Mouse (Mus musculus): ENCODE results near the gene Gm48551.
A peak's percentile ranks its signal among the peaks of the same experiment; 100 is the strongest.

Gm48551 gene

GRCm38 (mm10) chr10:81382039-81382438 lies 2.2 kb upstream of the Gm48551 start:
- peak; percentile 100 for DNase-seq (ENCODE audit: low read depth)

- DNase-seq (ENCODE audit: low read depth), result no peak
Measured at GRCm38 (mm10) chr10:81384605-81384982, 328 bp downstream of the Gm48551 start.

DNA sequence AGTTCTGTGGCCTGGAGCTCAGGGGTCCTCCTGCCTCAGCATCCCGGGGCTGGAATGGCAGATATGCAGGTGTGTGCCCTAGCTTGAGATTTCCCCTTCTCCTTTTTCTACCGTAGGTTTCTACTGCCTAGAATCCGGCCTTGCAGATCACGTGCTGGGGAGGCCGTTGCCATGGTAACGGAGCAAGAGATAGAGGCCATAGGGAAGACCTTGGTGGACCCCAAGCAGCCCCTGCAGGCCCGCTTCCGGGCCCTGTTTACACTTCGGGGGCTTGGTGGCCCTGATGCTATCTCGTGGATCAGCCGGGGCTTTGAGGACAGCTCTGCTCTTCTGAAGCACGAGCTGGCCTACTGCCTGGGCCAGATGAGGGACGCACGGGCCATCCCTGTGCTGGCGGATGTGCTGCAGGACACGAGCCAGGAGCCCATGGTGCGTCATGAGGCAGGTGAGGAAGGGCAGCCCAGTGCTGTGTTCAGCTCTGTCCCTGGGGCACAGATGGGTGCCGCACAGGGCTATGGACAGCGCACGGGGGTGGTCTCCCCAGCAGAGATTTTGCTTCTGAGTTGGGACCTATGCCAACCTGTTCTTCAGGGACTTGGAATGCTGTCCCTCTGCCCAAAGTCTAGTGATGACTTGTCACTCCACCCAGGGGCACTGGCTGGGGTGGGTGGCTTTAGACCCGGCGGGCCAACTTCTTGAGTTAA lies 1.5 kb downstream of the Gm48551 start:
- no peak for DNase-seq (ENCODE audit: low read depth)

DNA sequence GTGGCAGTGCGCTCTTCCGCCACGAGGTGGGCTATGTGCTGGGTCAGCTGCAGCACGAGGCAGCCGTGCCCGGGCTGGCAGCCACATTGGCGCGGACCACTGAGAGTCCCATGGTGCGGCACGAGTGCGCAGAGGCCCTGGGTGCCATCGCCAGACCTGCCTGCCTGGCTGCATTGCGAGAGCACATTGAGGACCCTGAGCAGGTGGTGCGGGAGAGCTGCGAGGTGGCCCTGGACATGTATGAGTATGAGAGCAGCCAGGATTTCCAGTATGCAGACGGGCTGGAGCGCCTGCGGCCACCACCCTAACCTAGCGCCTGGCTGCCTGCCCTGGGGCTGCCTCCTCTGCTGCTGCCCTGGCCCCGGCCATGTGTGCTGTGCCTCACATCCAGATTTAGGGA lies 3.5 kb downstream of the Gm48551 start:
- no peak for DNase-seq (ENCODE audit: low read depth)

- no peak for DNase-seq (ENCODE audit: low read depth)
Measured at GRCm38 (mm10) chr10:81388505-81389055, 4.3 kb downstream of the Gm48551 start, which contains the start of gene Gm48552. Gene Gm48552, plus strand, starts transcription at chr10:81389005.

DNA sequence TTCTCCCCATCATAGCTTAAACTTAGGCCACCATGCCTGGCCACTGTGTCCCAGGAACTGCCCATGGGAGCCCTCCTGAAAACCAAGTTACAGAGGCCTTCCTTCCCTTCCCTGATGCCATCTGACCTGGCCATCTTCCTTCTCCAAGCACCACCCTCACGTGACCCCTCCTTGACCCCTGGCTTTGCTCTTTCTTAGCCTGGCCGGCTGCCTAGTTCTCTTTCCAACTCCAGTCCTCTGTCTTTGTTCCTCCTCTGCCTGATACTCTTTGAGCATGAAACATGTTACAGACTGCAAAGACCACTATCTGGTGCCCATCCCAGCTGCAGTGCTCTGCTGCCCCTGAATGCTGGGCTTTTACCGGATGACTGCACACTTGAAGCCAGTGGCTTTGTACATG lies 5.1 kb downstream of the Gm48551 start:
- DNase-seq (ENCODE audit: low read depth), result no peak

- DNase-seq (ENCODE audit: low read depth), result peak; percentile 70
Measured at GRCm38 (mm10) chr10:81389801-81390677, 5.8 kb downstream of the Gm48551 start.

DNA sequence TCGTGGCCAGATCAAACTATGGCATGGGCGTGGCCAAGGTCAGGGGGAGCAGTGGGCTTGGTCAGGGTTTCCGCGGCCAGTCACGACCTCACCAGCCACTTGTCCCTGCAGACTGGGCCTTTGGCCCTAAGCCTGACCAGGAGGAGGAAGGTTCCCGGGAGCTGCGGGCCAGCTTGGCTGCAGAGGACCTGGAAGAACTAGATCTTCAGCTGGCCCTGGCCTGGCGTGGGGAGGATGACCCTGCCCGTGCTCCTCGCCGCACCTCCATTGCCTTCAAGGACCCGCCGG lies 6.4 kb downstream of the Gm48551 start:
- DNase-seq (ENCODE audit: low read depth), result no peak

DNA sequence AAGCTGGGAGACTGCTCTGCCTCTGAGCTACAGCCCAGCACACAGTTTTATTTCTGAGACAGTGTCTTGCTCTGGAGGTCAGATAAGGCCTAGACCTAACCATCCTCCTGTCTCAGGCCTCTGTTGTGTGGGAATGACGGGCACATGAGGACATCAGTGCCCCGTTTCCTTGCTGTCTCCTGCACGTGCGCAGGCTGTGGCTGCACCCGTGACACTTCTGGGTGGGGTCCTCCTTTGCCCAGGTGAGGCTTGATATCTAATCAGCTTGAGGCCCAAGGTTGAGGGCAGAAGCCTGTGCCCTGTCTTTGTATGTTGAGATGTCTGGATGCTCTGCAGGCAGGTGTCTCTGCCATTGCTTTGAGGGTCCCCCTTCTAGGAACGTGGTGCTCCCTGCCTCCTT lies 8.0 kb downstream of the Gm48551 start:
- DNase-seq (ENCODE audit: low read depth), result no peak

DNA sequence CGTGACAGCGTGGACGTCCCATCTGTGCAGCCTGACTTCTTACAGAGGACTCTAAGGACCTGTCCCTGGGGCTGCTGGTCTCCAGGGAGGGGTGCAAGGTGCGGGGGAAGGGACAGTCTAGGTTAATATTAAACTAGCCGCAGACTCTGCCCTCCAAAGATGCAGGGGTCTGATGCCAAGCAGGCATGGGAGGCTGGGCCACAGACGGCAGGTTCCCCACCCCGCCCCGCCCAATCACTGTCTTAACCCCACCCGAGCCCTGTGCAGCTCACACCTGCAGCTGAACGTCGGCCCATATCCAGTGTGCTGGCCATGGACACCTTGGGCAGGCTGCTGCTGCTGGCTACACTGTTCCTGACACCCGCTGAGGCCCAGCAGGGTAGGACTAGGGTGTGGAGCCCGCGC lies 8.5 kb downstream of the Gm48551 start, which contains the start of gene Smim24:
TSS of gene Smim24 (plus strand) at position 271 of the 405 bp plus-strand sequence.
- no peak for DNase-seq (ENCODE audit: low read depth)

- DNase-seq (ENCODE audit: low read depth), result peak; percentile 63
Measured at GRCm38 (mm10) chr10:81393456-81394063, 9.3 kb downstream of the Gm48551 start.

GRCm38 (mm10) chr10:81395127-81395526 lies 10.9 kb downstream of the Gm48551 start:
- peak; percentile 74 for DNase-seq (ENCODE audit: low read depth)

GRCm38 (mm10) chr10:81395865-81396264 lies 11.6 kb downstream of the Gm48551 start:
- DNase-seq (ENCODE audit: low read depth), result no peak

DNA sequence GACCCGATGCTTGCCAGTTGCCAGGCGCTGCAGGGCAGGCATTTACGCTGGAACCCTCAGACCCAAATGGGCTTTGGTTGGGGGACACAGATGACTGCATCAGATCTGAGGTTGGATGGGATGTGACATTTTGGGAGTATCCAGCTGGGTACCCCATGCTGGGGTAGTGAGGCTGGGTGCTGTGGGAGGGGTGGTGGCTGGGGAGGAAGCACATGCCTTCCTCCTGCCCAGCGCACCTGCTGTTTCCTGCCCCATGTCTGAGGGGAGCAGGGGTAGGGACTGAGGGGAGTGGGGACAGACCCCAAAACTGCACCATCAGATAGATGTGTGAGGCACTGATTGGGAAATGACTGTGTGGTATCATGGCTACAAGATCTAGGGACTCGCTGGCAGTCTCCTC lies 12.5 kb downstream of the Gm48551 start:
- DNase-seq (ENCODE audit: low read depth), result no peak

DNA sequence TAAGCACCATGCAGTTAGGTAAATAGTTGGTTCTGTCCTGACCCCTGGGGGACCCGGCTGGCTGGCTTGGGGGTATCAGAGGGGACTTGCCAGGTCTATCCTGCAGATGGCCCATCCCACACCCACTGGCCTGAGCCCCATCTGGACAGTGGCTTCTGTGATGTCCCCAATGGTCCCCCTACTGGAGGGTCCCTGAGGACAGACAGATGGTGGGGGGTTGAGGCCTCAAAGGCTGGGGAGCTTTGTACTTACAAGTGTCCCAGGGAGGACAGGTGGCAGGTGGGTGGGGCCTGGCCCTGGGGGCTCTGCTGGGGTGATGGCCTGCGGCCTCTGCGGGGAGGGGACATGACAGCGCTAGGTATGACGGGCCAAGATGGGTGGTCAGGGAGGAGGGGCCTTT lies 15.0 kb downstream of the Gm48551 start:
- no peak for DNase-seq (ENCODE audit: low read depth)

DNA sequence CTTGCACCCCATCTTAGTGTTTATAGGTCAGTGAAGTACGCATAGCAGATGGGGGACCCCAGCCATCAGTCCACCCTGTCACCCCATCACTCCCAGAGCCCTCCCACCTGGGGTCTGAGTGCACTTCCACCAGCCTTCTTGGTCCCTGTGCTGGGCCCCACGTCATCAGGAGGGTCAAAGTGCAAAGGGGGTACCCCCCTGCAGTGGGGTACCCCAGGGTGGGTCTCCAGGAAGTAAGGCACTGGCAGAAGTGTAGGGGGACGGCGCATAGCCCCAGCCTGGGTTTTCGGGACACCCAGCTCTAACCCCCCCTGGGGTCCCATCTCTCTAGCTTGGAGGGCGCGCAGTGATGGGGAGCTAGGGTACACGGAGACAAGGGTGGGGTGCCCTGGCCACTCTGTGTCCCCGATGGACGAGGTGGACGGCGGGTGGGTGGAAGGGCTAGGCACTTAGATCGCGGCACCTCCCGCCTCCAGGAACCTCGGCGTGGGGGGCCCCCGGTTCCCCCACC lies 15.6 kb downstream of the Gm48551 start:
- DNase-seq (ENCODE audit: low read depth), result no peak

GRCm38 (mm10) chr10:81400371-81401204 lies 16.3 kb downstream of the Gm48551 start:
- no peak for DNase-seq (ENCODE audit: low read depth)

- no peak for DNase-seq (ENCODE audit: low read depth)
Measured at GRCm38 (mm10) chr10:81401205-81401520, 16.9 kb downstream of the Gm48551 start.

DNA sequence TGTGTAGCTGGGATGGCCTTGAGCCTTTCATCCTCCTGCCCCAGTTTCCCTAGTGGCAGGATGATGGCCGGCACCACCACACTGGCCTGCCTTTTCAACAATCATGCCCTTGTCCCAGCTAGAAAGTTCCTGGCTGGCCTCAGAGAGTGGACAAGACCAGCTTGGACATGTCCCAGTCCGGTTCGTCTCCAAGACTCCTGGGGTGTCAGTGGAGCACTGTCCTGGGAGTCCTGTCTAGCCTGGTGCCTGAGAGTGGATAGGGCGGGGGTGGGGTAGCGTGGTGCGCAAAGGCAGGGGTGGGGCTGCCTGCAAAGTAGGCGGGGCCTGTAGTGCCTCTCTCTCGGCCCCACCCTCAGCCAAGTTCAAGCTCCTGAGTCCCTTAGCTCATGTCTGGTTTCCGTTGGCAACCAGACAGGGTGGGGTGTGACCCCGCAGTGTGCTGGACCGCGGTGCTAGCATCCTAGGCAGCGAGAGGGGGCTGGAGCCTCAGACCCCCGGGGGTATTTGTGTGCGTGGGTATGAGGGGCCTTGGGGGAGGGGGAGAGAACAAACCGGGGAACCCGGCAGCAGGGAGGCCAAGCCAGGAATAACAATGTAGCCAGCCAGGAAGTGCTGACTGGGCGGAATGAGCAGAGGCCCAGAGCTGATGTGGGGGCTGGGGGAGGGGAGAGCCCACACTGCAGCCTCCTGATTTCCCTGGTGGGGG lies 17.4 kb downstream of the Gm48551 start:
- no peak for DNase-seq (ENCODE audit: low read depth)

DNA sequence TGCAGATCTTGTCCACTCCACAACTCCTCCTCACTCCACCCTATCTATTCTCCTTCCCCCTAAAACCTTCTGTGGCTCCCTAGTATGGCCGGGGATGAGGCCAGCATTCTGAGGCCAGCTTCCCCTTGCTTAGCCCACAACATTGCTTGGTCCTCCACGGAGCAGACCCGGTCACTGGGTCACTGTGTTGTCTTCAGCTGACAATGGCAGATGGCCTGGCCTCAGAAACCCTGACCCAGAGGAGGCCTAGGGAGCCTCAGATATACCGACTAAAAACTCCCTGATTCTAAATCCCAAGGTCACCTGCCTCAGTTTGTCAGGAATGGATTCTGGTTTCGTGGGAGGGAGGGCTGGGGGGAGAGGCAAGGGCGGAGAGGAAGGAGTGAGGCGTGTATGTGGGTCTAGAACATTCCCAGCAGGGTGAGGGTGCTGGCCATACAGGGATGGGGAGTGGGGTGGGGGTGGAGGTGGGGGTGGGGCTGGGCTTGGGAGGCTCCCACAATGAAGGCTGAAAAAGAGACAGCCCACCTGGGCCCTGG lies 18.0 kb downstream of the Gm48551 start:
- DNase-seq (ENCODE audit: low read depth), result no peak

- DNase-seq (ENCODE audit: low read depth), result no peak
Measured at GRCm38 (mm10) chr10:81403511-81403910, 19.2 kb downstream of the Gm48551 start.

Data from 416B (cell line).